Mouse (Mus musculus) stomach, postnatal 0 days (tissue): ENCODE results near the gene Tob2. TPM values are rescaled to one million over a fixed set of nuclear protein-coding genes. Genes with fewer than 3 reads are reported as not detected.

Source experiments
- ATAC-seq: fragments of 200-750 bp; cut with Nextera tagmentation; 2 replicates; pipeline ENCODE4 v1.8.0; 2017; ENCODE audit not compliant: low FRiP score, low TSS enrichment
- DNase-seq: peaks from one replicate; pipeline ENCODE4 v3.0.0-alpha.2; 2016; ENCODE audit warnings: low spot score
- H3K27ac ChIP-seq: fragments of 300-500 bp; sonication (generic); replicated peaks from 2 replicates; pipeline ENCODE4 v1.5.1; 2014; ENCODE audit warnings: mild to moderate bottlenecking, control low read depth
- H3K27me3 ChIP-seq: fragments of 300-500 bp; sonication (generic); 2 replicates; pipeline ENCODE4 v1.6.1; 2014; ENCODE audit warnings: low read length; ENCODE audit not compliant: control insufficient read depth, insufficient read depth
- H3K36me3 ChIP-seq: fragments of 300-500 bp; sonication (generic); 2 replicates; pipeline ENCODE4 v1.6.1; 2014; ENCODE audit warnings: low read length, mixed read lengths; ENCODE audit not compliant: control insufficient read depth, insufficient read depth
- H3K4me1 ChIP-seq: fragments of 300-500 bp; sonication (generic); replicated peaks from 2 replicates; pipeline ENCODE4 v1.6.1; 2014; ENCODE audit warnings: antibody characterized with exemption; ENCODE audit not compliant: control insufficient read depth, insufficient read depth
- H3K4me2 ChIP-seq: fragments of 300-500 bp; sonication (generic); replicated peaks from 2 replicates; pipeline ENCODE4 v1.6.1; 2014; ENCODE audit warnings: low read depth, mild to moderate bottlenecking, control low read depth, moderate library complexity
- H3K4me3 ChIP-seq: fragments of 300-500 bp; sonication (generic); 2 replicates; pipeline ENCODE4 v1.5.1; 2014; ENCODE audit warnings: low read depth, low read length, control low read depth
- H3K9ac ChIP-seq: fragments of 300-500 bp; sonication (generic); 2 replicates; pipeline ENCODE4 v1.6.1; 2014; ENCODE audit warnings: mild to moderate bottlenecking, low read length, control low read depth, mixed read lengths
- H3K9me3 ChIP-seq: fragments of 300-500 bp; sonication (generic); 2 replicates; pipeline ENCODE4 v1.6.1; 2016; ENCODE audit warnings: low read length; ENCODE audit not compliant: control insufficient read depth
- CTCF ChIP-seq: IDR thresholded peaks from 2 replicates; pipeline ENCODE4 v1.5.1; 2016; ENCODE audit warnings: antibody characterized with exemption, low read depth, mild to moderate bottlenecking, moderate library complexity
- EP300 ChIP-seq: optimal IDR thresholded peaks from 2 replicates; pipeline ENCODE3; 2016; ENCODE audit warnings: antibody characterized with exemption
- WGBS: fragments of 180-500 bp; shearing (Covaris S2); extraction: QIAGEN DNeasy Blood & Tissue Kit; methylation state at CpG from one replicate; pipeline ENCODE4 v1.1.7; 2014; 5-methylcytosine and 5-hydroxymethylcytosine counted together
- polyA plus RNA-seq: library from polyadenylated mRNA; unstranded; fragments of >200 nt; fragmentation: Nextera tagmentation; extraction: Ambion mirVana; gene quantifications from 2 replicates; pipeline ENCODE4 v1.2.1, GENCODE M21; 2015

The Tob2 gene
- polyA plus RNA-seq, 1 experiment from 2014 or later, result 20.5 TPM

DNA sequence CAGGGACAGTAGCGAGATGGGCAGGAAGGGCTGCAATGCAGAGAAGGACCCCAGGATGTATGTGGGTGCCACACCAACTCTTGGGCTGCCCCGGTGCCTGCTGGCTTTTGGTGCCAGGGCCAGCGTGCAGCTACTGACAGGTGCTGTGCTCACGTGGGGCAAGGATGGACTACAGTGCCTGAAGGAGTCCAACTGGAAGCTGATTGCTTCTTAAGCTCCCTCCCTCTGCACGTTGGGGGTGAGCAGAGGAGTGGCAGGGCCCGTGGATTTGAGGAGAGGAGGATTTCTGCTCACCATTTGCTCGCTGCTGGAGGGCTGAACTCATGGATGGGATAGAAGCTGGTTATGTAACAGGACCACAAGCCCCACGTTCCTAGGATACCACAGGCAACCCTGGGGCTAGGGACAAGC, 55.6 kb downstream of the Tob2 start:
- WGBS, result 7% methylated on average over 8 of the region's 8 CpGs
- H3K9ac ChIP-seq, result peak overlapping the region; percentile 58
- peak overlapping the region; percentile 77 for H3K4me2 ChIP-seq
- peak overlapping the region; percentile 46 for H3K4me3 ChIP-seq
- ATAC-seq (peak; percentile 30), DNase-seq (peak; percentile 63)
- no peaks in the 10 kb centered on the region for H3K36me3 ChIP-seq
- H3K9me3 ChIP-seq, result no peaks in the 10 kb centered on the region
- peaks cover 6% of the 10 kb centered on the region; the same call in 1 of the 2 replicates for H3K4me1 ChIP-seq
- H3K27ac ChIP-seq, result peak overlapping the region; percentile 88
- no peak for TF ChIP-seq CTCF
- no peak for TF ChIP-seq EP300
- H3K27me3 ChIP-seq, result no peaks in the 10 kb centered on the region

DNA sequence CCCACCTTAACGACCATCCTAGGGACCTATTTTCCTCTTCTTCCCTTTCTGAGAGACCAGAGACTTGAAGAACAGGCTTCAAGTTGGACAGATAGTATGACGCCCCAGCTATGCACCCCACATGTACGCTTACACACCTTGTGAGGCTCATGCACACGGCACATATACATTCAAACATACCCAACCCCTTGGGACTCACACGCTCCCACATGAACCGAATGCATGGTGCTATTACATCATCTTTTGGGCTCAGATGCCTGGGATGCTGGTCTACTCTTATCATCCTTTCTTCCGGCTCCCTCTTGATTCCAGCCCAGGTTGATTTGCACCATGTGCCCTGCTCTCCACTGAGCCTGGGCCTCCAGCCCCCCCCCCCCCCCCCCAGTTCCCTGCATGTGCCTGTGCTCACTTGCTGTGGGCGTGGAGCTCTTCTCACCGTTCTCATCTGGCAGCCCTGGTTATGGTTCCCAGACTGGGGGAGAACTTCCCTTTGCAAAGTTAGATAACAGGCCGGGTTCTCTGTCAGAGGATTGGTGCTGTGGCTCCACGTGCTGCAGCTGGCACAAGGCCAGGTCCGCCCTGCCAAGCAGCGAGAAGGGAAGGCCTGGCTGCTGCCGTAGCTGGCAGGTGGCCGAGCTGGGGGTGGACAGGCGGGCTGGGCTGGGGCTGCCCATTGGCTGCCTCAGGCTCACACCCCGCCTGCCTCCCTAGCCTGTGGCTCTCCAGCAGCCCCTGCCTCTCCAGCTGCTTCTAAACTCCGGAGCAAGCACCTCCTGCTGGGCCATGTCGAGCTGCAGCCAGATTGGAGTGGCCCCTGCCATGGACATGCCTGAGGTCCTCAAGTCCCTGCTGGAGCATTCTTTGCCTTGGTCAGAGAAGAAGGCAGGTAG, 56.4 kb downstream of the Tob2 start, which contains the start of gene Tef:
TSS of gene Tef (plus strand) at position 421 of the 890 bp plus-strand sequence.
- no peak for TF ChIP-seq EP300
- TF ChIP-seq CTCF, result peak; percentile 69
- Histone ChIP-seq H3K27ac (peak within 1 kb of the TSS; percentile 88), H3K4me1 (peaks cover 6% of the 10 kb centered on the region; the same call in 1 of the 2 replicates), H3K36me3 (no peaks in the 10 kb centered on the region), H3K4me2 (peak within 1 kb of the TSS; percentile 77), H3K4me3 (peak within 1 kb of the TSS; percentile 46), H3K27me3 (no peaks in the 10 kb centered on the region), H3K9ac (peak within 1 kb of the TSS; percentile 58), H3K9me3 (no peaks in the 10 kb centered on the region)
- ATAC-seq (peak; percentile 98), DNase-seq (peak; percentile 100)
- 12% methylated on average over 19 of the region's 19 CpGs for WGBS

DNA sequence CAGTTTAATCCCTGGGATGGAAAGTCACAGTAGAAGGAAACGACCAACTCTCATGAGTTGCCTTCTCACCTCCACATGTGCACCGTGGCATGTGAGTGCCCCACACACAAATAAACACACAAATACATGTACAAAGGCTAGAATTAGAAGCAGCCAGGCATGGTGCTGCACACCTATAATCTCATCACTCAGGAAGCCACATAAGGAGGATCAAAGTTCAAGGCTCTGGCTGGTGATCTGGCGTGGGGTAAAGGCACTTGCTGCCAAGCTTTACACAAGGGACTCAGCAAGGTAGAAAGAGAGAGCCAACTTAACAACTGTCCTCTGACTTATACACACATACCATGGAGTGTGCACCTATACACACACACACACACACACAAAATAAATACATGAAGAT, 58.2 kb downstream of the Tob2 start:
- WGBS, result 51% methylated on average over 3 of the region's 3 CpGs
- TF ChIP-seq CTCF (no peak), EP300 (no peak)

DNA sequence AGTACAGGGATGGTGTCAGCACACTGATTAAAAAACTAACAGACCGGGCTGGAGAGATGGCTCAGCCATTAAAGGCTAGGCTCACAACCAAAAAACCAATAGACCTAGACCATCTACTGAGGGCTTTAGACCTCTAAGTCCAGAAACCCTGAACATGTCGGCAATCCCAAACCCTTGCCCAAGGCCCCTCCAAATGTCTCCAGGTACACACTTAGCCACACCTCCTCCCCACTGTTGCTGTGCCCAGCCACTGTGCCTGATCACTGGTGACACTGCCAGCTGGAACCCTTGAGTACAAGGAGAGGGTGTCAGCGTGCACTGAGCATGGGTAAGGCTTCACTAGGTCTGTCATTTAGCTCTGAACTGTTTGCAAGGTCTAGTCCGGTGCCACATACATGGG, 60.2 kb downstream of the Tob2 start:
- Histone ChIP-seq H3K4me3 (no peak overlapping the region), H3K9me3 (no peaks in the 10 kb centered on the region), H3K4me2 (no peak overlapping the region), H3K36me3 (no peaks in the 10 kb centered on the region; the same call in 1 of the 2 replicates), H3K27me3 (no peaks in the 10 kb centered on the region), H3K27ac (no peak overlapping the region), H3K9ac (no peak overlapping the region), H3K4me1 (no peaks in the 10 kb centered on the region)
- TF ChIP-seq CTCF (no peak), EP300 (no peak)
- no peak for ATAC-seq
- WGBS, result 86% methylated on average over 4 of the region's 4 CpGs
- DNase-seq, result no peak

More for the DNA sequence above, 58.2 kb downstream of the Tob2 start:
- ATAC-seq, result no peak
- Histone ChIP-seq H3K27ac (no peak overlapping the region), H3K9ac (no peak overlapping the region), H3K4me3 (no peak overlapping the region), H3K9me3 (no peaks in the 10 kb centered on the region), H3K4me1 (0 out of 2 replicates have a peak, but pooled peaks cover 6% of the 10 kb centered on the region), H3K27me3 (no peaks in the 10 kb centered on the region), H3K4me2 (no peak overlapping the region), H3K36me3 (no peaks in the 10 kb centered on the region)
- no peak for DNase-seq

Other genes with a start within 250 kb of the Tob2 start
- 9.2 and 9.4 TPM in 2 replicates for gene L3mbtl2, start 194.9 kb downstream of the Tob2 start, polyA plus RNA-seq
- 2.4 and 2.9 TPM in 2 replicates for gene Chadl, start 161.5 kb downstream of the Tob2 start, polyA plus RNA-seq
- gene Zc3h7b, start 113.7 kb downstream of the Tob2 start, polyA plus RNA-seq, result 9.1 and 11.1 TPM in 2 replicates
- gene Rangap1, start 113.3 kb downstream of the Tob2 start, polyA plus RNA-seq, result 39.0 and 40.2 TPM in 2 replicates
- gene Tef, start 56.4 kb downstream of the Tob2 start, polyA plus RNA-seq, result 17.1 and 21.2 TPM in 2 replicates
- 75.8 and 77.0 TPM in 2 replicates for gene Phf5a, start 13.1 kb upstream of the Tob2 start, polyA plus RNA-seq
- gene Aco2, start 13.5 kb upstream of the Tob2 start, polyA plus RNA-seq, result 130 and 141 TPM in 2 replicates
- 65.6 and 66.4 TPM in 2 replicates for gene Polr3h, start 67.4 kb upstream of the Tob2 start, polyA plus RNA-seq
- gene Csdc2, start 78.0 kb upstream of the Tob2 start, polyA plus RNA-seq, result 9.5 and 9.7 TPM in 2 replicates
- 32.2 and 35.8 TPM in 2 replicates for gene Pmm1, start 102.1 kb upstream of the Tob2 start, polyA plus RNA-seq
- not detected in 2 replicates for gene 1700029P11Rik, start 121.7 kb upstream of the Tob2 start, polyA plus RNA-seq
- gene Xrcc6, start 129.0 kb upstream of the Tob2 start, polyA plus RNA-seq, result 30.4 and 31.2 TPM in 2 replicates
- 20.8 and 22.8 TPM in 2 replicates for gene Desi1, start 175.1 kb upstream of the Tob2 start, polyA plus RNA-seq
- 130 and 133 TPM in 2 replicates for gene Snu13, start 188.8 kb upstream of the Tob2 start, polyA plus RNA-seq
- gene 4930407I10Rik, start 200.4 kb upstream of the Tob2 start, polyA plus RNA-seq, result 0.04 TPM in 1 of 2 replicates, not detected in the other
- gene Mei1, start 211.2 kb upstream of the Tob2 start, polyA plus RNA-seq, result 0.02 and 0.04 TPM in 2 replicates